Mouse (Mus musculus) urinary bladder, postnatal 4 days (tissue): ENCODE data around the gene Krtap4-1.
"Not testable (repeated sequence)": the region's sequence is repeated elsewhere in the genome, so short reads cannot be mapped to it uniquely, and the experiment has no call there.

ENCODE experiments used
- DNase-seq, 2 experiments: peaks; one replicate each; pipeline ENCODE4 v3.0.0; 2021 to 2022; ENCODE audit warnings: low spot score in 2 of 2

Gene Krtap4-1

GRCm38 (mm10) chr11:99628138-99628537 lies at the start of gene Krtap4-1:
Krtap4-1 (minus strand) TSS chr11:99628238.
- no peak for DNase-seq

GRCm38 (mm10) chr11:99665860-99666259 lies 37.8 kb upstream of the Krtap4-1 start, which contains the start of gene Krtap4-6:
Krtap4-6 (minus strand) TSS chr11:99665960.
- no peak for DNase-seq

- DNase-seq: no peak
These were observed 34.8 kb upstream of the Krtap4-1 start for GRCm38 (mm10) chr11:99662802-99663201.

- no peak for DNase-seq
These were observed 31.2 kb upstream of the Krtap4-1 start for GRCm38 (mm10) chr11:99659256-99659655.

- DNase-seq: not testable (repeated sequence)
These were observed 30.5 kb upstream of the Krtap4-1 start, which contains the start of gene Gm11563 for GRCm38 (mm10) chr11:99658467-99659010. Gm11563 (minus strand) TSS chr11:99658960.

- no peak for DNase-seq
These were observed 29.0 kb upstream of the Krtap4-1 start for GRCm38 (mm10) chr11:99657051-99657450.

GRCm38 (mm10) chr11:99650136-99650535 lies 22.1 kb upstream of the Krtap4-1 start, which contains the start of gene Gm11555:
Gm11555 (minus strand) TSS chr11:99650236.
- no peak for DNase-seq

- no peak for DNase-seq
These were observed 18.4 kb upstream of the Krtap4-1 start for GRCm38 (mm10) chr11:99646444-99646843.

GRCm38 (mm10) chr11:99644351-99644750 lies 16.3 kb upstream of the Krtap4-1 start:
- no peak for DNase-seq

- not testable (repeated sequence) for DNase-seq
These were observed 15.6 kb upstream of the Krtap4-1 start, which contains the start of gene Krtap4-7 for GRCm38 (mm10) chr11:99643635-99644139. Krtap4-7 (minus strand) TSS chr11:99644089.

- no peak for DNase-seq
These were observed 12.9 kb upstream of the Krtap4-1 start for GRCm38 (mm10) chr11:99640926-99641325.

GRCm38 (mm10) chr11:99637086-99637485 lies 9.0 kb upstream of the Krtap4-1 start:
- DNase-seq: no peak

GRCm38 (mm10) chr11:99634653-99635134 lies 6.7 kb upstream of the Krtap4-1 start, which contains the start of gene Krtap4-2:
Krtap4-2 (minus strand) TSS chr11:99635084.
- DNase-seq: no peak

- DNase-seq: no peak
These were observed 5.3 kb upstream of the Krtap4-1 start for GRCm38 (mm10) chr11:99633293-99633692.

GRCm38 (mm10) chr11:99630890-99631289 lies 2.9 kb upstream of the Krtap4-1 start:
- no peak for DNase-seq

GRCm38 (mm10) chr11:99620335-99620734 lies 7.7 kb downstream of the Krtap4-1 start, which contains the start of gene Gm11562:
Gm11562 (minus strand) TSS chr11:99620435.
- no peak for DNase-seq

- DNase-seq: no peak
These were observed 13.2 kb downstream of the Krtap4-1 start, which contains the start of gene Krtap2-4 for GRCm38 (mm10) chr11:99614796-99615363. Krtap2-4 (minus strand) TSS chr11:99614846.

- not testable (repeated sequence) for DNase-seq
These were observed 17.9 kb downstream of the Krtap4-1 start, which contains the start of gene Gm11937 for GRCm38 (mm10) chr11:99610089-99610488. Gm11937 (minus strand) TSS chr11:99610189.

GRCm38 (mm10) chr11:99609126-99609525 lies 18.9 kb downstream of the Krtap4-1 start:
- no peak for DNase-seq

GRCm38 (mm10) chr11:99603208-99603607 lies 24.8 kb downstream of the Krtap4-1 start, which contains the start of gene Gm11938:
Gm11938 (minus strand) TSS chr11:99603308.
- not testable (repeated sequence) for DNase-seq

- DNase-seq: not testable (repeated sequence)
These were observed 30.3 kb downstream of the Krtap4-1 start, which contains the start of gene Krtap9-3 for GRCm38 (mm10) chr11:99597742-99598141. Krtap9-3 (minus strand) TSS chr11:99598105.

GRCm38 (mm10) chr11:99590981-99591380 lies 37.1 kb downstream of the Krtap4-1 start, which contains the start of gene Krtap1-3:
Krtap1-3 (minus strand) TSS chr11:99591339.
- no peak for DNase-seq
